Mouse (Mus musculus) cortical plate, adult 2 months (tissue): ENCODE measurements at regions not wholly inside any gene's neighbourhood (a gene's known extent, or its start where the extent isn't known, plus 50 kb on each side); places are given as distances from the start of the nearest gene placed in this dataset.

ENCODE experiments used
- CTCF ChIP-seq: fragments of 200-500 bp; IDR thresholded peaks from 2 replicates; pipeline ENCODE4 v1.5.1; 2011; ENCODE audit warnings: mild to moderate bottlenecking, control low read depth, low read length; ENCODE audit not compliant: insufficient read depth; ENCODE audit errors: extremely low read depth
- POLR2A ChIP-seq: fragments of 200-500 bp; IDR thresholded peaks from 2 replicates; pipeline ENCODE4 v1.6.1; 2011; ENCODE audit warnings: mild to moderate bottlenecking, low read length, control low read depth; ENCODE audit not compliant: insufficient read depth; ENCODE audit errors: extremely low read depth

GRCm38 (mm10) chr13:102106188-102106587 lies 338.2 kb upstream of the Pik3r1 start:
- TF ChIP-seq CTCF (no peak), POLR2A (no peak)
